Mouse (Mus musculus): Measurements from ENCODE around the gene Alcam. TPM values are rescaled to one million over a fixed set of nuclear protein-coding genes. Genes with fewer than 3 reads are reported as not detected.

Alcam gene
- polyA plus RNA-seq, 1 experiment from 2014 or later = 40.7 TPM

- H3K4me3 ChIP-seq (ENCODE audit: low read length) = no peak overlapping the region
- H3K4me1 ChIP-seq (ENCODE audit: control insufficient read depth, insufficient read depth, low read depth, low read length) = no peaks in the 10 kb centered on the region
- no peaks in the 10 kb centered on the region for H3K36me3 ChIP-seq (ENCODE audit: control insufficient read depth, insufficient read depth, low read length)
- H3K27ac ChIP-seq (ENCODE audit: low read depth, low read length) = no peak overlapping the region
- no peaks in the 10 kb centered on the region for H3K27me3 ChIP-seq (replicated peaks; ENCODE audit: control insufficient read depth, insufficient read depth, low read length)
- ATAC-seq = no peak
- no peak overlapping the region for H3K4me2 ChIP-seq (ENCODE audit: low read length)
- no peak overlapping the region for H3K9ac ChIP-seq (ENCODE audit: low read depth, low read length)
- no peaks in the 10 kb centered on the region for H3K9me3 ChIP-seq (ENCODE audit: control insufficient read depth, low read length)
Observed at GRCm38 (mm10) chr16:52468426-52468825, 14.6 kb upstream of the Alcam start.

GRCm38 (mm10) chr16:52466770-52467169 is 12.9 kb upstream of the Alcam start:
- H3K9me3 ChIP-seq (ENCODE audit: control insufficient read depth, low read length) = no peaks in the 10 kb centered on the region
- WGBS = 80% methylated on average over 6 of the region's 6 CpGs

GRCm38 (mm10) chr16:52464597-52464996 is 10.7 kb upstream of the Alcam start:
- no peaks in the 10 kb centered on the region for H3K36me3 ChIP-seq (ENCODE audit: control insufficient read depth, insufficient read depth, low read length)
- H3K9ac ChIP-seq (ENCODE audit: low read depth, low read length) = no peak overlapping the region
- H3K27ac ChIP-seq (ENCODE audit: low read depth, low read length) = no peak overlapping the region
- ATAC-seq = no peak
- H3K9me3 ChIP-seq (ENCODE audit: control insufficient read depth, low read length) = no peaks in the 10 kb centered on the region
- WGBS = 88% methylated on average over 1 of the region's 1 CpGs
- H3K4me2 ChIP-seq (ENCODE audit: low read length) = no peak overlapping the region
- H3K27me3 ChIP-seq (replicated peaks; ENCODE audit: control insufficient read depth, insufficient read depth, low read length) = no peaks in the 10 kb centered on the region
- no peaks in the 10 kb centered on the region for H3K4me1 ChIP-seq (ENCODE audit: control insufficient read depth, insufficient read depth, low read depth, low read length)
- no peak overlapping the region for H3K4me3 ChIP-seq (ENCODE audit: low read length)

More at GRCm38 (mm10) chr16:52466770-52467169, 12.9 kb upstream of the Alcam start:
- no peak for ATAC-seq
- H3K27me3 ChIP-seq (replicated peaks; ENCODE audit: control insufficient read depth, insufficient read depth, low read length) = no peaks in the 10 kb centered on the region
- H3K27ac ChIP-seq (ENCODE audit: low read depth, low read length) = no peak overlapping the region
- no peaks in the 10 kb centered on the region for H3K36me3 ChIP-seq (ENCODE audit: control insufficient read depth, insufficient read depth, low read length)
- H3K4me3 ChIP-seq (ENCODE audit: low read length) = no peak overlapping the region
- H3K9ac ChIP-seq (ENCODE audit: low read depth, low read length) = no peak overlapping the region
- H3K4me2 ChIP-seq (ENCODE audit: low read length) = no peak overlapping the region
- H3K4me1 ChIP-seq (ENCODE audit: control insufficient read depth, insufficient read depth, low read depth, low read length) = no peaks in the 10 kb centered on the region

- peak; percentile 97 for ATAC-seq
- Histone ChIP-seq H3K9ac (ENCODE audit: low read depth, low read length) (peak overlapping the region; percentile 77), H3K4me3 (ENCODE audit: low read length) (peak overlapping the region; percentile 70), H3K4me2 (ENCODE audit: low read length) (peak overlapping the region; percentile 84), H3K27me3 (replicated peaks; ENCODE audit: control insufficient read depth, insufficient read depth, low read length) (no peaks in the 10 kb centered on the region), H3K4me1 (ENCODE audit: control insufficient read depth, insufficient read depth, low read depth, low read length) (peaks cover 9% of the 10 kb centered on the region), H3K27ac (ENCODE audit: low read depth, low read length) (peak overlapping the region; percentile 86), H3K36me3 (ENCODE audit: control insufficient read depth, insufficient read depth, low read length) (no peaks in the 10 kb centered on the region), H3K9me3 (ENCODE audit: control insufficient read depth, low read length) (no peaks in the 10 kb centered on the region)
- WGBS = under 1% methylated on average over 40 of the region's 55 CpGs
Observed at GRCm38 (mm10) chr16:52452862-52453715, 785 bp downstream of the Alcam start.

- Histone ChIP-seq H3K27ac (ENCODE audit: low read depth, low read length) (peak overlapping the region; percentile 77), H3K4me3 (ENCODE audit: low read length) (peak overlapping the region; percentile 70), H3K9me3 (ENCODE audit: control insufficient read depth, low read length) (no peaks in the 10 kb centered on the region), H3K4me1 (ENCODE audit: control insufficient read depth, insufficient read depth, low read depth, low read length) (peaks cover 9% of the 10 kb centered on the region), H3K4me2 (ENCODE audit: low read length) (peak overlapping the region; percentile 84), H3K27me3 (replicated peaks; ENCODE audit: control insufficient read depth, insufficient read depth, low read length) (no peaks in the 10 kb centered on the region), H3K36me3 (ENCODE audit: control insufficient read depth, insufficient read depth, low read length) (no peaks in the 10 kb centered on the region), H3K9ac (ENCODE audit: low read depth, low read length) (peak overlapping the region; percentile 77)
- under 1% methylated on average over 26 of the region's 26 CpGs for WGBS
- peak; percentile 18 for ATAC-seq
Observed at GRCm38 (mm10) chr16:52452477-52452831, 1.4 kb downstream of the Alcam start.

GRCm38 (mm10) chr16:52451786-52452476 is 1.9 kb downstream of the Alcam start:
- Histone ChIP-seq H3K4me3 (ENCODE audit: low read length) (peak overlapping the region; percentile 70), H3K36me3 (ENCODE audit: control insufficient read depth, insufficient read depth, low read length) (no peaks in the 10 kb centered on the region), H3K4me2 (ENCODE audit: low read length) (peak overlapping the region; percentile 84), H3K27me3 (replicated peaks; ENCODE audit: control insufficient read depth, insufficient read depth, low read length) (no peaks in the 10 kb centered on the region), H3K4me1 (ENCODE audit: control insufficient read depth, insufficient read depth, low read depth, low read length) (peaks cover 9% of the 10 kb centered on the region), H3K27ac (ENCODE audit: low read depth, low read length) (peak overlapping the region; percentile 79), H3K9ac (ENCODE audit: low read depth, low read length) (peak overlapping the region; percentile 77), H3K9me3 (ENCODE audit: control insufficient read depth, low read length) (no peaks in the 10 kb centered on the region)
- ATAC-seq = no peak
- under 1% methylated on average over 23 of the region's 23 CpGs for WGBS

GRCm38 (mm10) chr16:52451101-52451785 is 2.6 kb downstream of the Alcam start:
- 1% methylated on average over 15 of the region's 15 CpGs for WGBS
- Histone ChIP-seq H3K9ac (ENCODE audit: low read depth, low read length) (peak overlapping the region; percentile 77), H3K4me3 (ENCODE audit: low read length) (peak overlapping the region; percentile 70), H3K4me2 (ENCODE audit: low read length) (peak overlapping the region; percentile 84), H3K27me3 (replicated peaks; ENCODE audit: control insufficient read depth, insufficient read depth, low read length) (no peaks in the 10 kb centered on the region), H3K4me1 (ENCODE audit: control insufficient read depth, insufficient read depth, low read depth, low read length) (peaks cover 9% of the 10 kb centered on the region), H3K36me3 (ENCODE audit: control insufficient read depth, insufficient read depth, low read length) (no peaks in the 10 kb centered on the region), H3K9me3 (ENCODE audit: control insufficient read depth, low read length) (no peaks in the 10 kb centered on the region), H3K27ac (ENCODE audit: low read depth, low read length) (peak overlapping the region; percentile 79)
- ATAC-seq = no peak

GRCm38 (mm10) chr16:52450245-52451100 is 3.4 kb downstream of the Alcam start:
- WGBS = under 1% methylated on average over 28 of the region's 28 CpGs
- no peaks in the 10 kb centered on the region for H3K36me3 ChIP-seq (ENCODE audit: control insufficient read depth, insufficient read depth, low read length)
- peak overlapping the region; percentile 79 for H3K27ac ChIP-seq (ENCODE audit: low read depth, low read length)
- H3K27me3 ChIP-seq (replicated peaks; ENCODE audit: control insufficient read depth, insufficient read depth, low read length) = no peaks in the 10 kb centered on the region
- ATAC-seq = no peak
- peak overlapping the region; percentile 84 for H3K4me2 ChIP-seq (ENCODE audit: low read length)
- peak overlapping the region; percentile 77 for H3K9ac ChIP-seq (ENCODE audit: low read depth, low read length)
- H3K9me3 ChIP-seq (ENCODE audit: control insufficient read depth, low read length) = no peaks in the 10 kb centered on the region
- H3K4me3 ChIP-seq (ENCODE audit: low read length) = peak overlapping the region; percentile 70
- peaks cover 9% of the 10 kb centered on the region for H3K4me1 ChIP-seq (ENCODE audit: control insufficient read depth, insufficient read depth, low read depth, low read length)
